Mouse (Mus musculus) ES-E14 (cell line): ENCODE results near the gene Elmo1.

Source experiments
- CHD2 ChIP-seq: IDR thresholded peaks from 2 replicates; pipeline ENCODE4 v1.6.1; 2014; ENCODE audit warnings: mild to moderate bottlenecking, low read depth, low read length, inconsistent platforms
- HCFC1 ChIP-seq: IDR thresholded peaks from 2 replicates; pipeline ENCODE4 v1.6.1; 2012; ENCODE audit warnings: low read length, inconsistent platforms, borderline replicate concordance; ENCODE audit not compliant: insufficient read depth
- ZC3H11A ChIP-seq: IDR thresholded peaks from 2 replicates; pipeline ENCODE4 v1.6.1; 2012; ENCODE audit warnings: low read depth, mild to moderate bottlenecking, inconsistent platforms, low read length, borderline replicate concordance

- no peak for TF ChIP-seq CHD2
- TF ChIP-seq HCFC1, result no peak
- TF ChIP-seq ZC3H11A, result no peak
These were observed 31.1 kb downstream of the Elmo1 start for GRCm38 (mm10) chr13:20121385-20122043.
